Mouse (Mus musculus) limb, embryonic 11.5 days (tissue): ENCODE results near the gene Zap70. TPM values are rescaled to one million over a fixed set of nuclear protein-coding genes. Genes with fewer than 3 reads are reported as not detected.

Source experiments
- ATAC-seq: fragments of 200-750 bp; cut with Nextera tagmentation; 2 replicates; pipeline ENCODE4 v1.8.0; 2017; ENCODE audit warnings: low read depth; ENCODE audit not compliant: insufficient number of reproducible peaks, low FRiP score, low TSS enrichment
- DNase-seq: peaks from one replicate; pipeline ENCODE4 v3.0.0-alpha.2; 2015; ENCODE audit warnings: low spot score
- H3K27ac ChIP-seq: fragments of 300-500 bp; sonication (generic); replicated peaks from 2 replicates; pipeline ENCODE4 v1.5.1; 2014; ENCODE audit warnings: low read depth, mild to moderate bottlenecking, low read length
- H3K27me3 ChIP-seq: fragments of 300-500 bp; sonication (generic); 2 replicates; pipeline ENCODE4 v1.6.1; 2014; ENCODE audit warnings: mild to moderate bottlenecking, low read length, mixed read lengths; ENCODE audit not compliant: control insufficient read depth, insufficient read depth
- H3K36me3 ChIP-seq: fragments of 300-500 bp; sonication (generic); 2 replicates; pipeline ENCODE4 v1.6.1; 2014; ENCODE audit warnings: mild to moderate bottlenecking, low read length, moderate library complexity, mixed read lengths; ENCODE audit not compliant: control insufficient read depth, insufficient read depth
- H3K4me1 ChIP-seq: fragments of 300-500 bp; sonication (generic); 2 replicates; pipeline ENCODE4 v1.6.1; 2014; ENCODE audit warnings: low read length, mixed read lengths; ENCODE audit not compliant: control insufficient read depth, insufficient read depth
- H3K4me2 ChIP-seq: fragments of 300-500 bp; sonication (generic); 2 replicates; pipeline ENCODE4 v1.6.1; 2014; ENCODE audit warnings: low read depth, mild to moderate bottlenecking, moderate library complexity; ENCODE audit not compliant: severe bottlenecking
- H3K4me3 ChIP-seq: fragments of 300-500 bp; sonication (generic); 2 replicates; pipeline ENCODE4 v1.5.1; 2014; ENCODE audit warnings: low read depth, low read length
- H3K9ac ChIP-seq: fragments of 300-500 bp; sonication (generic); 2 replicates; pipeline ENCODE4 v1.6.1; 2014; ENCODE audit warnings: mild to moderate bottlenecking, low read length
- H3K9me3 ChIP-seq: fragments of 300-500 bp; sonication (generic); 2 replicates; pipeline ENCODE4 v1.6.1; 2016; ENCODE audit warnings: low read length; ENCODE audit not compliant: control insufficient read depth
- WGBS: fragments of 180-500 bp; shearing (Covaris S2); extraction: QIAGEN DNeasy Blood & Tissue Kit; methylation state at CpG from one replicate; pipeline ENCODE4 v1.1.7; 2014; 5-methylcytosine and 5-hydroxymethylcytosine counted together
- polyA plus RNA-seq: library from polyadenylated mRNA; unstranded; fragments of >200 nt; fragmentation: Nextera tagmentation; extraction: Ambion mirVana; gene quantifications from 2 replicates; pipeline ENCODE4 v1.2.1, GENCODE M21; 2014

Gene Zap70
- polyA plus RNA-seq, 1 experiment from 2014 or later = 0.32 TPM

- Histone ChIP-seq H3K9ac (no peak overlapping the region), H3K4me3 (no peak overlapping the region), H3K4me2 (peak overlapping the region; percentile 1; the same call in 1 of the 2 replicates), H3K9me3 (no peaks in the 10 kb centered on the region), H3K27me3 (no peaks in the 10 kb centered on the region), H3K4me1 (peaks cover 3% of the 10 kb centered on the region; the same call in 1 of the 2 replicates), H3K36me3 (no peaks in the 10 kb centered on the region), H3K27ac (no peak overlapping the region)
- WGBS = 27% methylated on average over 17 of the region's 17 CpGs
- ATAC-seq (no peak; the same call in 1 of the 2 replicates), DNase-seq (peak; percentile 87)
Observed at GRCm38 (mm10) chr1:36744268-36744944, 17.2 kb upstream of the Zap70 start.

- WGBS = 56% methylated on average over 4 of the region's 4 CpGs
- Histone ChIP-seq H3K4me1 (peaks cover 3% of the 10 kb centered on the region; the same call in 1 of the 2 replicates), H3K27ac (no peak overlapping the region), H3K36me3 (no peaks in the 10 kb centered on the region), H3K9me3 (no peaks in the 10 kb centered on the region), H3K4me3 (no peak overlapping the region), H3K27me3 (no peaks in the 10 kb centered on the region), H3K4me2 (no peak overlapping the region), H3K9ac (no peak overlapping the region)
- no peak for ATAC-seq
- no peak for DNase-seq
Observed at GRCm38 (mm10) chr1:36745661-36746060, 15.9 kb upstream of the Zap70 start.

GRCm38 (mm10) chr1:36746452-36746851 lies 15.1 kb upstream of the Zap70 start:
- Histone ChIP-seq H3K27me3 (no peaks in the 10 kb centered on the region), H3K4me2 (no peak overlapping the region), H3K36me3 (no peaks in the 10 kb centered on the region), H3K9ac (no peak overlapping the region), H3K4me3 (no peak overlapping the region), H3K9me3 (no peaks in the 10 kb centered on the region), H3K27ac (no peak overlapping the region), H3K4me1 (peaks cover 3% of the 10 kb centered on the region; the same call in 1 of the 2 replicates)
- peak; percentile 76 for DNase-seq
- ATAC-seq = no peak
- WGBS = 48% methylated on average over 15 of the region's 15 CpGs

GRCm38 (mm10) chr1:36753932-36754675 lies 7.5 kb upstream of the Zap70 start:
- ATAC-seq (no peak), DNase-seq (no peak)
- no peak overlapping the region for H3K9ac ChIP-seq
- 78% methylated on average over 6 of the region's 6 CpGs for WGBS
- no peaks in the 10 kb centered on the region for H3K27me3 ChIP-seq
- H3K4me3 ChIP-seq = no peak overlapping the region
- H3K27ac ChIP-seq = no peak overlapping the region
- H3K4me2 ChIP-seq = no peak overlapping the region
- H3K4me1 ChIP-seq = no peaks in the 10 kb centered on the region
- no peaks in the 10 kb centered on the region for H3K36me3 ChIP-seq
- no peaks in the 10 kb centered on the region for H3K9me3 ChIP-seq

GRCm38 (mm10) chr1:36758553-36758952 lies 3.0 kb upstream of the Zap70 start:
- Histone ChIP-seq H3K4me1 (no peaks in the 10 kb centered on the region), H3K9ac (no peak overlapping the region), H3K4me2 (no peak overlapping the region), H3K4me3 (no peak overlapping the region), H3K9me3 (no peaks in the 10 kb centered on the region), H3K36me3 (no peaks in the 10 kb centered on the region), H3K27me3 (no peaks in the 10 kb centered on the region), H3K27ac (no peak overlapping the region)
- DNase-seq (no peak), ATAC-seq (no peak; the same call in 1 of the 2 replicates)
- 85% methylated on average over 9 of the region's 9 CpGs for WGBS

- Histone ChIP-seq H3K27me3 (no peaks in the 10 kb centered on the region), H3K9ac (no peak overlapping the region), H3K4me2 (no peak overlapping the region), H3K4me1 (no peaks in the 10 kb centered on the region), H3K4me3 (no peak overlapping the region), H3K9me3 (no peaks in the 10 kb centered on the region), H3K27ac (no peak overlapping the region), H3K36me3 (no peaks in the 10 kb centered on the region)
- WGBS = 85% methylated on average over 18 of the region's 18 CpGs
- no peak for ATAC-seq
- no peak for DNase-seq
Observed at GRCm38 (mm10) chr1:36759076-36759475, 2.5 kb upstream of the Zap70 start.

GRCm38 (mm10) chr1:36760401-36760800 lies 1.2 kb upstream of the Zap70 start:
- no peaks in the 10 kb centered on the region for H3K9me3 ChIP-seq

GRCm38 (mm10) chr1:36761061-36761460 lies 537 bp upstream of the Zap70 start:
- WGBS = 87% methylated on average over 8 of the region's 8 CpGs

More at GRCm38 (mm10) chr1:36760401-36760800, 1.2 kb upstream of the Zap70 start:
- no peak for ATAC-seq
- Histone ChIP-seq H3K27ac (no peak overlapping the region), H3K27me3 (no peaks in the 10 kb centered on the region), H3K4me2 (no peak overlapping the region), H3K4me1 (no peaks in the 10 kb centered on the region), H3K4me3 (no peak overlapping the region), H3K36me3 (no peaks in the 10 kb centered on the region), H3K9ac (no peak overlapping the region)
- WGBS = 71% methylated on average over 9 of the region's 9 CpGs
- no peak for DNase-seq

More at GRCm38 (mm10) chr1:36761061-36761460, 537 bp upstream of the Zap70 start:
- Histone ChIP-seq H3K9me3 (no peaks in the 10 kb centered on the region), H3K36me3 (no peaks in the 10 kb centered on the region), H3K27ac (no peak overlapping the region), H3K4me2 (no peak overlapping the region), H3K4me1 (no peaks in the 10 kb centered on the region), H3K27me3 (no peaks in the 10 kb centered on the region), H3K9ac (no peak overlapping the region), H3K4me3 (no peak overlapping the region)
- no peak for ATAC-seq
- no peak for DNase-seq
